Mouse (Mus musculus) ES-E14 (cell line): ENCODE measurements at regions not wholly inside any gene's neighbourhood (a gene's known extent, or its start where the extent isn't known, plus 50 kb on each side); places are given as distances from the start of the nearest gene placed in this dataset.

Source experiments
- DNase-seq: peaks from one replicate; pipeline ENCODE4 v3.0.0-alpha.2; 2013; ENCODE audit warnings: low read depth, low spot score
- H3K27ac ChIP-seq: 2 replicates; pipeline ENCODE4 v1.5.1; 2012; ENCODE audit warnings: low read depth, mild to moderate bottlenecking, low read length, moderate library complexity, mixed read lengths; ENCODE audit not compliant: poor library complexity, insufficient read depth, severe bottlenecking
- H3K36me3 ChIP-seq: 2 replicates; pipeline ENCODE4 v1.6.1; 2012; ENCODE audit warnings: mild to moderate bottlenecking, low read length, moderate library complexity, mixed read lengths; ENCODE audit not compliant: control insufficient read depth, poor library complexity, insufficient read depth, severe bottlenecking
- H3K4me1 ChIP-seq, 2 experiments: fragments of 150-350 bp in 1 of 2; sonication (generic) in 1 of 2; 2 replicates each; pipeline ENCODE4 v1.6.1; 2012; ENCODE audit warnings: low read length in 2 of 2, mild to moderate bottlenecking in 1 of 2, mixed read lengths in 1 of 2; ENCODE audit not compliant: control insufficient read depth in 2 of 2, insufficient read depth in 2 of 2, poor library complexity in 1 of 2
- H3K4me3 ChIP-seq, 2 experiments: fragments of 150-350 bp in 1 of 2; sonication (generic) in 1 of 2; 2 replicates each; pipeline ENCODE4 v1.5.1; 2012; ENCODE audit warnings: low read length in 2 of 2, low read depth in 1 of 2, mild to moderate bottlenecking in 1 of 2, mixed read lengths in 1 of 2; ENCODE audit not compliant: insufficient read depth in 1 of 2, poor library complexity in 1 of 2, severe bottlenecking in 1 of 2
- H3K9ac ChIP-seq: 2 replicates; pipeline ENCODE4 v1.6.1; 2012; ENCODE audit warnings: low read depth, mild to moderate bottlenecking, low read length, mixed read lengths; ENCODE audit not compliant: poor library complexity, insufficient read depth, severe bottlenecking
- H3K9me3 ChIP-seq: fragments of 150-350 bp; sonication (generic); 2 replicates; pipeline ENCODE4 v1.6.1; 2012; ENCODE audit warnings: low read depth, mild to moderate bottlenecking, low read length; ENCODE audit not compliant: control insufficient read depth, insufficient read depth
- CHD2 ChIP-seq: IDR thresholded peaks from 2 replicates; pipeline ENCODE4 v1.6.1; 2014; ENCODE audit warnings: mild to moderate bottlenecking, low read depth, low read length, inconsistent platforms
- HCFC1 ChIP-seq: IDR thresholded peaks from 2 replicates; pipeline ENCODE4 v1.6.1; 2012; ENCODE audit warnings: low read length, inconsistent platforms, borderline replicate concordance; ENCODE audit not compliant: insufficient read depth
- MAFK ChIP-seq: IDR thresholded peaks from 2 replicates; pipeline ENCODE4 v1.6.1; 2014; ENCODE audit warnings: mild to moderate bottlenecking, low read depth, low read length, inconsistent platforms; ENCODE audit not compliant: insufficient read depth
- ZC3H11A ChIP-seq: IDR thresholded peaks from 2 replicates; pipeline ENCODE4 v1.6.1; 2012; ENCODE audit warnings: low read depth, mild to moderate bottlenecking, inconsistent platforms, low read length, borderline replicate concordance
- ZNF384 ChIP-seq: IDR thresholded peaks from 2 replicates; pipeline ENCODE4 v1.6.1; 2012; ENCODE audit warnings: low read depth, low read length, inconsistent platforms
- in situ Hi-C, 2 experiments: fragments of 600-800 bp; cut with MboI; formaldehyde crosslinking; loops; one replicate each; pipeline ENCODE4 v1.15.1; 2025; ENCODE audit warnings: low sequenced_read_pairs in 2 of 2, inconsistent platforms in 1 of 2; ENCODE audit not compliant: unreplicated experiment in 2 of 2

- in situ Hi-C loops, result no loop called here
- Histone ChIP-seq H3K27ac (no peak overlapping the region), H3K9me3 (no peaks in the 10 kb centered on the region), H3K36me3 (no peaks in the 10 kb centered on the region), H3K9ac (no peak overlapping the region), H3K4me3 (no peak overlapping the region), H3K4me1 (no peaks in the 10 kb centered on the region)
- TF ChIP-seq ZC3H11A (no peak), HCFC1 (no peak), MAFK (no peak), CHD2 (no peak), ZNF384 (no peak)
- DNase-seq, result peak; percentile 16
Measured at GRCm38 (mm10) chr9:27453476-27453875, 56.9 kb downstream of the Spata19 start.

- H3K9ac ChIP-seq, result no peak overlapping the region
- in situ Hi-C loops, result no loop called here
- no peaks in the 10 kb centered on the region for H3K9me3 ChIP-seq
- no peak overlapping the region for H3K4me3 ChIP-seq
- no peaks in the 10 kb centered on the region for H3K36me3 ChIP-seq
- H3K4me1 ChIP-seq, result no peaks in the 10 kb centered on the region
- no peak overlapping the region for H3K27ac ChIP-seq
- TF ChIP-seq MAFK (no peak), CHD2 (no peak), ZC3H11A (no peak), HCFC1 (no peak), ZNF384 (no peak)
- DNase-seq, result no peak
Measured at GRCm38 (mm10) chr9:27453924-27454652, 57.5 kb downstream of the Spata19 start.

GRCm38 (mm10) chr9:27458335-27459040, 61.9 kb downstream of the Spata19 start:
- no peak for DNase-seq
- Histone ChIP-seq H3K36me3 (no peaks in the 10 kb centered on the region), H3K9ac (no peak overlapping the region), H3K4me1 (no peaks in the 10 kb centered on the region), H3K27ac (no peak overlapping the region), H3K9me3 (no peaks in the 10 kb centered on the region), H3K4me3 (no peak overlapping the region)
- in situ Hi-C loops, result no loop called here
- TF ChIP-seq CHD2, result no peak
- no peak for TF ChIP-seq MAFK
- TF ChIP-seq HCFC1, result no peak
- no peak for TF ChIP-seq ZNF384
- no peak for TF ChIP-seq ZC3H11A

GRCm38 (mm10) chr9:27461029-27461428, 64.4 kb downstream of the Spata19 start:
- DNase-seq, result no peak
- Histone ChIP-seq H3K9ac (no peak overlapping the region), H3K4me1 (no peaks in the 10 kb centered on the region), H3K9me3 (no peaks in the 10 kb centered on the region), H3K36me3 (no peaks in the 10 kb centered on the region), H3K4me3 (no peak overlapping the region), H3K27ac (no peak overlapping the region)
- in situ Hi-C loops, result no loop called here
- no peak for TF ChIP-seq ZNF384
- TF ChIP-seq CHD2, result no peak

GRCm38 (mm10) chr9:27464006-27464405, 67.4 kb downstream of the Spata19 start:
- H3K4me1 ChIP-seq, result no peaks in the 10 kb centered on the region
- no peak overlapping the region for H3K4me3 ChIP-seq
- no peak overlapping the region for H3K9ac ChIP-seq
- no peaks in the 10 kb centered on the region for H3K9me3 ChIP-seq
- no peaks in the 10 kb centered on the region for H3K36me3 ChIP-seq
- no peak overlapping the region for H3K27ac ChIP-seq
- DNase-seq, result no peak
- TF ChIP-seq ZNF384 (no peak), MAFK (no peak), CHD2 (no peak), ZC3H11A (no peak), HCFC1 (no peak)
- in situ Hi-C loops, result no loop called here
